Mouse (Mus musculus): ENCODE data around the gene Epha7.

Epha7 gene

DNA sequence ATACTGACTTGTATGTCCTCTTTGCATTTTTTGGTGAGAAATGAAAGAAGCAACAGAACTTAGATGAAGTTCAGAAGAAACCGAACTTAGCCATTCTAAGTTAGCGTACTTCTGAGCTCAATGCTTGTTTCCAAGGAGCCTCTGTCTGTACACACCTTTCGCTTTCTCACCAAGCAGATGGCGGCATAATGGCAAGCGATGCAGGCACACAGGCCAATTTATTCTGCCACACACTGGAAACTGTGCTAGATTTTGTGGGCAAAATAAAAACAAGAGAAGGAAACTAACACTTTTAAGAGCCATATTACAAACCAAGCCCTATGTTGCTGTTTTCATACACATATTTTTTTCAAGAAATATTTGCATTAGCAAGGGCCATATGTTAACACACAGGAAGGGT lies 88.6 kb downstream of the Epha7 start:
- no peak for DNase-seq

- no peak for DNase-seq
Measured at GRCm38 (mm10) chr4:28902004-28902704, 89.2 kb downstream of the Epha7 start.

GRCm38 (mm10) chr4:28906985-28907384 lies 94.1 kb downstream of the Epha7 start:
- no peak for DNase-seq

DNA sequence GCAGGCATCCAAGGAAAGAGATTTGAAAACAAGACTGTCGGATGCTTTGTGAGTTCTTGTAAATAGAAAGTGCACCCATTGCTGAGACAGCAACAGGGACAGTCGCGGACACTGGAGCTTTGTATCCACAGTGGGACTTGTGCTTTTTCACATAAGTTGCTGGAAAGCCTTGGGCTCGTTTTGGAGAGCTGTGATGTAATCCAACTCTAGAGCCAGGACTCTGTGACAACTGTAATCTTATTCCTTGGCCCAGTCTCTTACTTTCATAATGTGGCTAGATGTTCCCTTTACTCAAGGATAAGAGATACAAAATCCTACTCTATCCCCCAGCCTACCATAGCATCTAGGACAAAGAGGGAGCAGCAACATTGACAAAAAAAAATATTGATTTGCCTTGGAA lies 97.2 kb downstream of the Epha7 start:
- DNase-seq: no peak

- no peak for DNase-seq
Measured at GRCm38 (mm10) chr4:28912028-28912427, 99.1 kb downstream of the Epha7 start.

DNA sequence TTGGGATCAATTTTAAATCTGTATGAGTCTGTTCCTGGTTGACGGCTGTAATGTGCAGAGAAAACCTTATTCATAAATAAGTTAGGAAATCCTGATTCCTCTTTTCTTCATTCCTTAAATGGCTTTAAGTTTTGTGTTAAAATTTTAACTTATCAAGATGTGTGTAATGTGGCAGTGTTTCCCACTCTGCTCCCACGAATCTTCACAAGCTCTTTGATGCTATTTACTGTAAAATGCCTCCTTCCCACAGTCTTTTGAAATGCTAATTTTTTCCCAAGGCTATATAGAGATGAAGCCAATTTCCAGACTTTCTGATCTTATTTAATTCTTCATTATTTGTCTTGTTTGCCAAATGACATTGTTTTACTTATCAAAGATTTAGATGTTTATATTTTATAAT lies 100.7 kb downstream of the Epha7 start:
- no peak for DNase-seq

GRCm38 (mm10) chr4:28920645-28921044 lies 107.7 kb downstream of the Epha7 start:
- DNase-seq: no peak

DNA sequence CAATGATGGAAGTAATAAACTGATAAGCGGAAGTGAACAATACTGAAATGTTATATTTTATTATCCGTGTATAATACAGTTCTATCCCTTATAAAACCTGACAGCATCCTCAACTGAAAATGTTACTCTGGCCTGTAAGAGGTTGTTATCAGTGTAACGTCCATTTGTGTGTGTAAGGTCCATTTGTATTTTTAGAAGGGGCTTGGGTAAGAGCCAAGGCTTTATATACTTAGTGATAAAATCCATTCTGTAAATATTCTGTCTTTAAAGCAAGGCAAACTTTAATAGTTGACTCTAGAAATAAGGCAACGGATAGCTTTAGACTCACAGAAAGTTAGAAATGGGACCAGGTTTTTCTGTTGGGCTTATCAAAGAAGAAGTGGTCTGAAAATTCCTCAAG lies 113.1 kb downstream of the Epha7 start:
- DNase-seq: no peak

GRCm38 (mm10) chr4:28933431-28933830 lies 120.5 kb downstream of the Epha7 start:
- no peak for DNase-seq

DNA sequence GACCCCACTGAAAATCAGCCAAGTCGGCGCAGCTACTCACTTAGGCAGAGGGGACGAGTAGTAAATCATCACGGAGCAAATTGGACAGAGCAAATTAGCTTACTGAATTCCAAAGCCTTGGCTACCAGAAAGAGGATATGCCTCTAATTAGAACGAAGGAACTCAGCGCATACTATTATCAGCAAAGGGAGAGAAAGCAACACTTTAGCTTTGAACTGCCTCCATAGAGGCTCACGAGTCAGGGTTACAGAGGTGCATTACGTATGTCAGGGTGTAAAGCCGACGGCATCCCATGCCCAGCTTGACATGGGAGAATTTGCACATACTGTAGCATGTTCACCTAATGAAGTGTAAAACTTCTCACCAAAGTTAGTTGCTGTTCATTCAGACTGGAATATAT lies 121.9 kb downstream of the Epha7 start:
- DNase-seq: no peak

DNA sequence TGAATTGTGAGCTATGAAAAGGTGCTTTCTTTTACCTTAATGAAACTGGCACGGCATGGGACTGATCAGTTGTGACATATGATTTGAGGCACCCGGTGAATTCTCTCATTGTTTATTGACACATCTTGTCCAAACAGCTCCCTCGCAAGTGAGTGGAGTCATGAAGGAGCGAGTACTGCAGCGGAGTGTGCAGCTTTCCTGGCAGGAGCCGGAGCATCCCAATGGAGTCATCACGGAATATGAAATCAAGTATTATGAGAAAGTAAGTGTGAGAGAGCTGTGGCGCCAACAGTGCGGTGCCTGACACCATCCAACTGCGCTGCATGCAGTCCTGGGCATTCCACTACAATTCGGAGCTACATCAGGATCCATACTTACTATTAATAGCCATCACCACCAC lies 122.6 kb downstream of the Epha7 start:
- no peak for DNase-seq

- DNase-seq: no peak
Measured at GRCm38 (mm10) chr4:28940710-28941109, 127.8 kb downstream of the Epha7 start.

- no peak for DNase-seq
Measured at GRCm38 (mm10) chr4:28944237-28944636, 131.3 kb downstream of the Epha7 start.

DNA sequence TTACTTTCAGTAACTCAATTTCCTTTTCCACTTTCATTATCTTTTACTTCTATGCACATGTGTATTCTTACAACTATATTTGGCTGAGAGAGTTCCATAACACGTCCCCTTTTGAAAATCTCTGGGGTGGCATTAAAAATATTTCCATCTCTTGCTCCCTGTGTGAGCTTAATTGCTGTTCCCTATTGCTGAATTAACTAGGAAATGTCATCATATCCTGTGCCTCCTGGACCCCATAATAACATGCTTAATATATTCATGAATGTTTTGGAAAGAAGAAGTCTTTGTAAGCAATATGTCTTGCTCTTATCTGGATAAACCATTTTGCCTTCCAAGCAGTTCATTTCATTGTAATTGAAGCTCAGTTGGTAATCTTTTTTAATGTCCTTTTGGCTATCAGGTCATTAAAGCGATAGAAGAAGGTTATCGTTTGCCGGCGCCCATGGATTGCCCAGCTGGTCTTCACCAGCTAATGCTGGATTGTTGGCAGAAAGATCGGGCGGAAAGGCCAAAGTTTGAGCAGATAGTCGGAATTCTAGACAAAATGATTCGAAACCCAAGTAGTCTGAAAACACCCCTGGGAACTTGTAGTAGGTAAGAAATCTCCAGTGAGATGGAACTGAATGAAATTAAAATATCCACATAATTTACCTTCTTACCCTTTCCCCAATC lies 148.1 kb downstream of the Epha7 start:
- DNase-seq: no peak

- no peak for DNase-seq
Measured at GRCm38 (mm10) chr4:28967584-28968315, 154.8 kb downstream of the Epha7 start.

DNA sequence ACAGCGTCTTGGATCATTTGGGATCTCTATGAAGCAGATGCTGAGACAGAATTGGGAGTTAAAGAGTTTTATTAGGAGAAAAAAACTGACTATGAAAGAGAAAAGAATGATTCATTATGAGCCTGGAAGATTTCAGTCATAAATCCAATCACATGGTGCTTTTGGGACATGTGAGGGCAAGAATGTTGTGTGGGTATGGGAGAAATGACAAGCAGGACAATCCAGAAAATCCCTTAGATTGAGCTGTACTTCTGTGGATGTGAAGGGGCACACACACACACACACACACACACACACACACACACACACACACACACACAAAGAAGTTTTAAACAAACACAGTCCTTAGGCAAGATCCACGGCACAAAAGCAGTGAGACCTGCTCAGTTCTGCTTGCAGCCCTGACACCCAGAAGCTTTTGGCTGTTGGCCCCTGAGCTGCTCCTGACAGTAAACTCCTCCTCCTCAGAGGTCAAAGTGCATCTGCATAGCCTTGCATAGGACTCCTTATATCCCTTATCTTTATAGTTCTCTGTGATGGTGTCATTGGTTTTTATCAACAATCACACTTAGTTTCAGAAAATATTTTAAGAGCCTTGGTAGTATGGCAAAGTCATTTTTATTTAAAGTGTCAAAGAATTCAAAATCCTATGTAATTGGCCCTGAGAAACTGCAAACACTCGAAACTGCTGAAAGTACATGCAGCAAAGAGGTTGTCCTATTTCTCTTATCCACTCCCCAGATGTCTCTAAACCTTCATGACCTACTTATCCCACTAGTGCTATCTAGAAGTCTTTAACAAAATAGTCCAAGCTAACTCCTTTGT lies 185.7 kb downstream of the Epha7 start:
- DNase-seq: no peak

DNA sequence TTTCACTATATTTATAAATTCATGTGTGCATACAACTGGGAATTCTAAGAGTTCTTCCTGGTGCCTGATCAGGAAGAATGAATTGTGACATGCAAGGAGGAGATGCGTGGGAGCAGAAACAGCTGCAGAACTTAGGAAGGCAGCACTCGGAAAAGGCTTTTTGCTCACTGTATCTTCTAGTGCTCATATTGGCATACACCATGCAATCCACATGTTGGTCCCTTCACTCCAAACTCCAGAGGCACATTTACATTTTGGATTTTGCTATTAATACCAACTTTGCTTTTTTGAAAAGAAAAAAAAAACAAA lies 186.3 kb downstream of the Epha7 start:
- no peak for DNase-seq

DNA sequence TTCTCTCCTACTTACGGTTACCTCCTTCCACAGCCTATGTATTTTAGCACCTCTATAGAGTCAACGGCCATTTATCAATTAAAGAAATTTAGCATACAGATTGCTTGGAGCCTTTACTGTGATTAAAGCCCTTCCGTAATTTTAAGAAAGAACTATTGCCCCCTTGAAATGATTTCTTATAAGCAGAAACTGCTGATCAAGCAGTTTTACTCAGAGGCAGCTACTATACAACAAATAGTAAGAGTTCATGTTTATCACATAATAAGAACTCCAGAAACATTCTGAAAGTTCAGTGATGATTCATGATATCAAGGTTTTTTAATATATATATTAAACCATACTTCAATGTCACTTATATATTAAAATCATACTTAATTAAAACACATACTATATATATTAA lies 197.4 kb downstream of the Epha7 start:
- no peak for DNase-seq
